Mouse (Mus musculus) neutrophil, adult 5-6 weeks (primary cell): Measurements from ENCODE around the gene Creb3l4. TPM values are rescaled to one million over a fixed set of nuclear protein-coding genes. Genes with fewer than 3 reads are reported as not detected.

Experiments used
- ATAC-seq: fragments of 151-379, 151-347 bp; 2 replicates; pipeline ENCODE4 v1.8.0; 2017; ENCODE audit warnings: mild to moderate bottlenecking, moderate TSS enrichment; ENCODE audit not compliant: insufficient number of reproducible peaks, poor library complexity, low FRiP score, severe bottlenecking; ENCODE audit errors: extremely low read depth
- total RNA-seq: library from RNA; stranded (forward); fragments of 200-1000 nt; gene quantifications from 2 replicates; pipeline ENCODE4 v1.2.3, GENCODE M21; 2017

The Creb3l4 gene
- total RNA-seq, 1 experiment from 2014 or later, result not detected

DNA sequence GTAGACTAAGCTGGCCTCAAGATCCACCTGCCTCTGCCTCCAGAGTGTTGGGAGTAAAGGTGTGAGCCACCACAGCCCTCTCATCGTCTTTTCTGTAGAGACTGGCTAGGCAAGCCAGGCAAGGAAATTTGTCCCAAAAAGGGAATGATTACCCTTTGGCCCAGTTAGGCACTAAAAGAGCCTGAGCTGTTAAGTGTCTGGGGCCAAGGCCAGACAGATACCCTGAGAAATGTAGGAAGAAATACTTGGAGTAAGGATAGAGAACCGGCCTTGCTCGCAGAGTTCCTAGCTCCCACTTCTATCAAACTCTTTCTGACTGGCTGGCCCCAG, 4.3 kb upstream of the Creb3l4 start:
- no peak for ATAC-seq

- no peak for ATAC-seq
These were observed 2.1 kb upstream of the Creb3l4 start for GRCm38 (mm10) chr3:90245406-90245805.

DNA sequence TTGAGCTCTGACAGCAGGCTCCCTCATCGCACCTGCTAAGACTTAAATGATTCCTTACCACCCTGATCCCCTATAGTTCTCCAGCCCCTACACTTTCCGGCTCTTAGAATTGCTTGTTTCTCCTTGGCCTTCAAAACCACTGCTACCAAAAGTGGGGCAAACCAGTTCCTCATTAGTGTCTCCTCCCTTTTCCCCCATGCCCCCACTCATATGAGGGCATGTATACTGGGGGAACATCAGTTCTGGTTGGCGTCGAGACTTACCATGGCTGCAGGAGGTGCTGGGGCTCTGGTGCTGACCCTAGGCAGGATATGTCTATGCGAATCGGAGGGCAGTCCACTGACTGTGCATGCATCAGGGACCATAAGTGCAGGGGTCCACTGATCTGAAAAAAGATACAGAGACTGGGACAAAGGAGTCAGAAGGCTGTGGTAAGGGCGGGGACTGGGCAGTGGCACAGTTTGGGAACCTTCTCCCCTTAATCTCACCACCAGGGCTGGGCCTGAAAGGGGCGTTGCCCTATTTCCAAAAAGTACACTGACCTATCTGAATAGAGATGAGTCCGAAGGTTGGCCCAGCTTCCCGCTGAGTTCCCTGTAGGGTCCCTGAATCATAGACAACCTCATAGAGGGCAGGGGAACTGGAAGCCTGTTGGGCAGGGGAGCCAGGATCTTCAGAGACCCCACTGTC, 1.5 kb downstream of the Creb3l4 start:
- ATAC-seq, result no peak

DNA sequence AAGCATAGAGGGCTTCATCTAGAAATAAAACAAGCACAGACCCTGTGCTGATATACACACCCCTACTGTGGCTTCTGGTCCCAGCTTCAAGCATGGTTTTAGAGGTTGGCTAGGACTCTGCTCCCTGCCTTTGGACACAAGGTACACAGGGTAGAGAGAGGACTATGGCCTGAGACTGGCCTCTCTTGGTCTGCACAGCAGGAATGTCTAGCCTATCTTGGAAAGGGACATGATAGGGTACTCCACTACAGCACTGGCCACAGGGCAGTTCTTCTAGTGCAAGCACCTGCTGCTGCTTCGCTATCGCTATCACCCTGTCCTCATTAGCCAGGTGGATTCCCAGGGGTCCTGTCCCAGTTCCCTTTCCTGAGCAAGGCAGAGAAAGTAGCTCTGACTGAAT, 2.1 kb downstream of the Creb3l4 start:
- ATAC-seq, result 0 out of 2 replicates have a peak, but pooled peaks have one; percentile 9

GRCm38 (mm10) chr3:90231507-90232333, 11.6 kb downstream of the Creb3l4 start, which contains the start of gene Jtb:
Gene Jtb (plus strand): TSS chr3:90231597.
- peak; percentile 94 for ATAC-seq

GRCm38 (mm10) chr3:90231075-90231474, 12.2 kb downstream of the Creb3l4 start:
- ATAC-seq, result peak; percentile 20; the same call in 1 of the 2 replicates

GRCm38 (mm10) chr3:90224331-90224730, 19.0 kb downstream of the Creb3l4 start:
- ATAC-seq, result no peak

DNA sequence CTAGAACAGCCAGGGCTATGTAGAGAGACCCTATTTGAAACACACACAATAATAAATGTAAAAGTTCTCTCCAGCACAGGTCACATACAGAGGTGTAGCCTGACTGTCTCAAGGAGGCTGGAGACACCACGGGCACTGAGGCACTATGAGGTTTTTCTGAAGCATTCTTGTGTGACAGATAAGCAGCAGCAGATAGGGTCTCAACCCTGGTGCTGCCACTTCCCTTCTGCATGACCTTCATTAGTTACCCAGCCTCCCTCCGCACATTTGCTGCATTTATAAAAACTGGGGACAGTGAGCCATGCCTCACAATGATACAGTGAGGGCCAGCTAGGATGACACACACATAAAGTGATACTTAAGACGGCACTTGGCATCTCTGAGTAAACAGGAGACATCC, 20.4 kb downstream of the Creb3l4 start:
- no peak for ATAC-seq

DNA sequence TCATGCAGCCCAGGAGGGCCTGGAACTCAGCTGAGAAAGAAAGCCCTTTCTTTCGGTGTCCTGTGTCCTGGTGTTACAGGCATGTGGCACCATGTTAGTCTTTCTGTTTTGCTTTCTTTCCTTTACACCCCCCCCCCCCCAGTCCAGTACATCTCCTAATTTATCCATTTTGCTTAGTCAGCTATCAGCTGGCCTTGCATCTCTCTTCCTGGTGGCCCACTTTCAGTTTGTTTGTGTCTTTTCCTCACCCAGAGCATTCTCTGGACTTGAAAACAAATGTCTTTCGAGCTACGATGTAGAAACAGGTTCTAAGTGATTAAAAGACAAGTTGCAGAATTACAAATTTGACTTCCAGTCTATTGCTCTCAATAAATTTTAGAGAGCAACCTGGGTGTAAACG, 20.9 kb downstream of the Creb3l4 start:
- ATAC-seq, result no peak

GRCm38 (mm10) chr3:90221123-90221522, 22.2 kb downstream of the Creb3l4 start:
- ATAC-seq, result no peak

GRCm38 (mm10) chr3:90220531-90220951, 22.8 kb downstream of the Creb3l4 start:
- ATAC-seq, result no peak

GRCm38 (mm10) chr3:90220088-90220487, 23.2 kb downstream of the Creb3l4 start:
- ATAC-seq, result peak; percentile 65; the same call in 1 of the 2 replicates

GRCm38 (mm10) chr3:90215825-90216380, 27.4 kb downstream of the Creb3l4 start:
- no peak for ATAC-seq

- ATAC-seq, result no peak
These were observed 29.2 kb downstream of the Creb3l4 start for GRCm38 (mm10) chr3:90213956-90214684.

GRCm38 (mm10) chr3:90213377-90213866, 29.9 kb downstream of the Creb3l4 start, which contains the start of the genes Rps27 and Rab13:
Gene Rps27 (minus strand): TSS chr3:90213651.
Gene Rab13 (plus strand): TSS chr3:90213695.
- ATAC-seq, result peak; percentile 94

- ATAC-seq, result no peak
These were observed 30.6 kb downstream of the Creb3l4 start for GRCm38 (mm10) chr3:90212723-90213122.

- ATAC-seq, result no peak
These were observed 31.6 kb downstream of the Creb3l4 start for GRCm38 (mm10) chr3:90211475-90212398.
